Mouse (Mus musculus) cerebellum, adult 11 months (tissue): ENCODE results near the gene Prpf18.

ENCODE experiments used
- DNase-seq: peaks from one replicate; pipeline ENCODE4 v3.0.0; 2022

Gene Prpf18

DNA sequence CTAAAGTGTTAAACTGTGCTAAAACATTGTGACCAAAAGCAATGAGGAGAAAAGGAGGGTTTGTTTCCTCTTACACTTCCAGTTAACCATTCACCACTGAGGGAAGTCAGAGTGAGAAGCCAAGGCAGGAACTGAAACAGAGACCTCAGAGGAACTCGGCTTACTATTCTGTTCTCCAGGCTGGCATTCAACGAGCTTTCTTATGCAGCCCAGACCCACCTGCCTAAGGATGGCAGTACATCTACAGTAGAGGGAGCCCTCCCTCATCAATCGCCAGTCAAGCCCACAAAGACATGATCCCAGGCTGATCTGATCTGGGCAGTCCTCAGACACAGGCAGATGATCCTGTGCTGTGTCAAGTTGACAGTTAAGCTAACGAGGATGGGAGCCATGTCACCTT, 78.5 kb downstream of the Prpf18 start:
- no peak for DNase-seq

DNA sequence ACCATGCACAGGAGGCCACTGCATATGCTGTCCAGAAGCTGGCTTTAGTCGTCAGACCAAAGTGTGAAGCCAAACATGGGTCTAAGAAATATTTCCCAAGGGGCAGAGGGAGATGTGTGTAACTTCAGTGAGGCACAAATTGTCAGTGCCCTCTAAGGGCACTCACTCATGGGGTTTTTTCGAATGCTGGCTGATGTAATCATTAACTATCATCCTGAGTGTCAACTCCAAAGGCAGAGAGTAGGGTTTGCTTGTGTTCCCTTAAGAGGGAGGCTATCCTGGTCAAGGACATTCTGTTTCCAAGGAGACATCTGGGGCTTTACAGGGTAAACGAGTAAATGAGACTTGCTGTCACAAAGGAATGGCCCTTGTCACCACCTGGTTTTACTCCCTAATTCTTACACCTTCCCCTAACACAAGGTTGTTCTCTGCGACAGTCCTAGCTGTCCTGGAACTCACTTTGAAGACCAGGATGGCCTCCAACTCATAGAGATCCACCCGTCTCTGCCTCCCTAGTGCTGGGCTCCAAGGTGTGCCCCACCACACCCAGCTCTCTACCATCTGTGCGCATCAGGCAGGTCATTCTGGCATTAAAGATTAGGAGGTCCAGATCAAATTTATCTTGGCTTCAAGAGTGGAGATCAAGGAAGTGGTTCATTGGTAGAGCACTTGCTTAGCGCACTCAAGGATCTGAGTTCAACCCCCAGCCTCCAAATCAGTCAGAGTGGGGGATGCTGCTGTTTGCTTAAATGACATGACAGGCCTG, 79.2 kb downstream of the Prpf18 start:
- no peak for DNase-seq
